29 mouse cellular contexts compared by ENCODE assay signal in genomic region chr5:20675163-20675665, GRCm38 (mm10).
DNase-seq lines count a peak whose midpoint lies in the region; ATAC-seq and TF ChIP-seq lines count a peak whose summit lies in the region.
"Had no signal": no experiment of that assay in that cellular context is flagged by ENCODE, and none has a peak within 500 bp of the region (broad histone marks: within the 10 kb centered on the region; RNA-seq: fewer than 3 reads in every experiment).

No protein-coding gene starts in this region.

- intact Hi-C loops in heart, adult 2 months (cut with DNase I): no loop called here

- no peak overlapping the region for H3K27ac ChIP-seq in heart, embryonic 10.5 days
- no peak overlapping the region for H3K27ac ChIP-seq in heart, adult 2 months
- H3K27ac ChIP-seq in limb, embryonic 11.5 days (replicated peaks; ENCODE audit: low read depth, low read length): no peak overlapping the region
- H3K27ac ChIP-seq: embryonic facial prominence, embryonic 13.5 days; forebrain, embryonic 10.5 days; heart, embryonic 13.5 days; hindbrain, embryonic 12.5 days; intestine, embryonic 15.5 days; limb, embryonic 13.5 days; lung, embryonic 15.5 days had no signal

- no peak overlapping the region for H3K4me3 ChIP-seq in heart, embryonic 10.5 days
- no peak overlapping the region for H3K4me3 ChIP-seq in heart, adult 2 months
- H3K4me3 ChIP-seq in limb, embryonic 11.5 days (ENCODE audit: low read depth, low read length): no peak overlapping the region
- H3K4me3 ChIP-seq: embryonic facial prominence, embryonic 13.5 days; forebrain, embryonic 10.5 days; heart, embryonic 13.5 days; hindbrain, embryonic 12.5 days; intestine, embryonic 15.5 days; layer of hippocampus, adult 2 months; limb, embryonic 13.5 days; lung, embryonic 15.5 days; megakaryocyte, embryonic 14.5 days; neural tube, embryonic 15.5 days had no signal

- TF ChIP-seq POLR2A in heart, adult 2 months (IDR thresholded peaks at IDR 0.05; ENCODE audit: insufficient read depth, low read depth, low read length): no peak

- no peaks in the 10 kb centered on the region for H3K79me2 ChIP-seq in heart, adult 2 months (replicated peaks; ENCODE audit: control insufficient read depth, insufficient read depth, low read length)

- H3K4me2 ChIP-seq in limb, embryonic 11.5 days (ENCODE audit: low read depth, severe bottlenecking): no peak overlapping the region
- H3K4me2 ChIP-seq: embryonic facial prominence, embryonic 13.5 days; heart, embryonic 13.5 days; hindbrain, embryonic 12.5 days; intestine, embryonic 15.5 days; limb, embryonic 13.5 days; liver, embryonic 11.5 days; lung, embryonic 15.5 days; neural tube, embryonic 15.5 days had no signal

- no peak for TF ChIP-seq CTCF in heart, adult 2 months (IDR thresholded peaks at IDR 0.05)

- no peak overlapping the region for H3K9ac ChIP-seq in heart, adult 2 months (ENCODE audit: low read depth, low read length)
- H3K9ac ChIP-seq in limb, embryonic 11.5 days (ENCODE audit: low read length): no peak overlapping the region
- H3K9ac ChIP-seq: embryonic facial prominence, embryonic 13.5 days; forebrain, postnatal 0 days; heart, embryonic 13.5 days; hindbrain, embryonic 12.5 days; intestine, embryonic 15.5 days; limb, embryonic 13.5 days; lung, embryonic 15.5 days; neural tube, embryonic 15.5 days had no signal

- TF ChIP-seq EP300 in heart, adult 2 months (IDR thresholded peaks at IDR 0.05; ENCODE audit: insufficient read depth, low read depth, low read length): no peak

- no peaks in the 10 kb centered on the region for H3K4me1 ChIP-seq in heart, embryonic 10.5 days
- no peaks in the 10 kb centered on the region for H3K4me1 ChIP-seq in heart, adult 2 months (ENCODE audit: control insufficient read depth, insufficient read depth, low read length)
- H3K4me1 ChIP-seq in limb, embryonic 11.5 days (ENCODE audit: control insufficient read depth, insufficient read depth, low read length): peaks cover 12% of the 10 kb centered on the region
- H3K4me1 ChIP-seq: lung, embryonic 15.5 days; megakaryocyte, embryonic 14.5 days had no signal

- peak; percentile 28; the same call in 1 of the 2 replicates for ATAC-seq in limb, embryonic 11.5 days (ENCODE audit: insufficient number of reproducible peaks, low FRiP score, low TSS enrichment, low read depth)
- ATAC-seq: activated CD4-positive, CD25-positive, alpha-beta regulatory T cell, adult 4 months; forebrain, postnatal 0 days; intestine, embryonic 15.5 days had no signal

- no peaks in the 10 kb centered on the region for H3K27me3 ChIP-seq in heart, embryonic 10.5 days (ENCODE audit: insufficient read depth, poor library complexity, severe bottlenecking)
- no peaks in the 10 kb centered on the region for H3K27me3 ChIP-seq in heart, adult 2 months (ENCODE audit: control insufficient read depth, insufficient read depth, low read length)
- no peaks in the 10 kb centered on the region for H3K27me3 ChIP-seq in limb, embryonic 11.5 days (ENCODE audit: control insufficient read depth, insufficient read depth, low read length)
- H3K27me3 ChIP-seq: embryonic facial prominence, embryonic 13.5 days; heart, embryonic 13.5 days; hindbrain, embryonic 12.5 days; intestine, embryonic 15.5 days; limb, embryonic 13.5 days; lung, embryonic 15.5 days; megakaryocyte, embryonic 14.5 days; neural tube, embryonic 15.5 days had no signal

- H3K9me3 ChIP-seq in heart, embryonic 10.5 days: no peaks in the 10 kb centered on the region
- no peaks in the 10 kb centered on the region for H3K9me3 ChIP-seq in limb, embryonic 11.5 days (ENCODE audit: control insufficient read depth, low read length)
- H3K9me3 ChIP-seq: embryonic facial prominence, embryonic 13.5 days; forebrain, embryonic 10.5 days; heart, embryonic 13.5 days; hindbrain, embryonic 12.5 days; intestine, embryonic 15.5 days; limb, embryonic 13.5 days; lung, embryonic 15.5 days; neural tube, embryonic 15.5 days had no signal

- peak; percentile 35 to 50 for DNase-seq in cerebellum, postnatal 14 days
- no peak for DNase-seq in cerebellum, adult 8-10 months
- peak; percentile 64 for DNase-seq in heart, embryonic 10.5 days (ENCODE audit: low spot score)
- DNase-seq in heart, adult 2 months: no peak
- DNase-seq in R1 (ENCODE audit: low read depth, low spot score): peak; percentile 52
- no peak for DNase-seq in limb, embryonic 11.5 days (ENCODE audit: low spot score)
- DNase-seq in adrenal gland, postnatal 14 days: no peak
- DNase-seq: adrenal gland, adult 2 months; cerebellum, adult 9-11 months; forebrain, postnatal 0 days; kidney, adult 2 months; kidney, postnatal 36 days; layer of hippocampus, postnatal 36 days; midbrain, embryonic 14.5 days; retina, postnatal 1 day; right cerebral cortex, postnatal 14 days; thymus, postnatal 4 days had no signal

- H3K36me3 ChIP-seq in heart, embryonic 10.5 days: no peaks in the 10 kb centered on the region
- no peaks in the 10 kb centered on the region for H3K36me3 ChIP-seq in heart, adult 2 months (ENCODE audit: control insufficient read depth, insufficient read depth, low read length)
- no peaks in the 10 kb centered on the region for H3K36me3 ChIP-seq in limb, embryonic 11.5 days (ENCODE audit: control insufficient read depth, insufficient read depth, low read length)
- H3K36me3 ChIP-seq: embryonic facial prominence, embryonic 13.5 days; forebrain, embryonic 10.5 days; heart, embryonic 13.5 days; hindbrain, embryonic 12.5 days; intestine, embryonic 15.5 days; limb, embryonic 13.5 days; lung, embryonic 15.5 days; neural tube, embryonic 15.5 days had no signal

Comparison
In these comparisons a context has a peak if more than half of its experiments do, and no peak if none do; other contexts are left out.
1. DNase-seq: peak in cerebellum, postnatal 14 days (2 of 2), heart, embryonic 10.5 days (single experiment) and R1 (single experiment); none in cerebellum, adult 8-10 months (single experiment), heart, adult 2 months (0 of 2), limb, embryonic 11.5 days (single experiment) and adrenal gland, postnatal 14 days (single experiment).